Mouse (Mus musculus): ENCODE measurements around the gene Ubn1. TPM values are rescaled to one million over a fixed set of nuclear protein-coding genes. Genes with fewer than 3 reads are reported as not detected.

Ubn1 gene
- total RNA-seq, 2 experiments from 2014 or later: 28.1 to 37.2 TPM

Other genes with a start within 250 kb of the Ubn1 start
- gene 4930562C15Rik, start 214.6 kb upstream of the Ubn1 start, total RNA-seq (2015): not detected in 2 replicates
- not detected in 2 replicates for gene 4930562C15Rik, start 214.6 kb upstream of the Ubn1 start, total RNA-seq (2017)
- 36.5 and 38.4 TPM in 2 replicates for gene Ubald1, start 169.7 kb upstream of the Ubn1 start, total RNA-seq (2015)
- gene Ubald1, start 169.7 kb upstream of the Ubn1 start, total RNA-seq (2017): 16.3 and 16.5 TPM in 2 replicates
- gene Mgrn1, start 163.8 kb upstream of the Ubn1 start, total RNA-seq (2015): 20.5 and 23.2 TPM in 2 replicates
- 12.6 and 18.2 TPM in 2 replicates for gene Mgrn1, start 163.8 kb upstream of the Ubn1 start, total RNA-seq (2017)
- gene Nudt16l1, start 111.3 kb upstream of the Ubn1 start, total RNA-seq (2015): 25.2 and 30.1 TPM in 2 replicates
- gene Nudt16l1, start 111.3 kb upstream of the Ubn1 start, total RNA-seq (2017): 18.9 and 19.3 TPM in 2 replicates
- 16.2 and 18.5 TPM in 2 replicates for gene Anks3, start 85.9 kb upstream of the Ubn1 start, total RNA-seq (2015)
- 18.2 and 24.9 TPM in 2 replicates for gene Anks3, start 85.9 kb upstream of the Ubn1 start, total RNA-seq (2017)
- gene Sept12, start 52.2 kb upstream of the Ubn1 start, total RNA-seq (2015): not detected in 2 replicates
- not detected in 2 replicates for gene Sept12, start 52.2 kb upstream of the Ubn1 start, total RNA-seq (2017)
- not detected in 2 replicates for gene Smim22, start 42.8 kb upstream of the Ubn1 start, total RNA-seq (2015)
- gene Smim22, start 42.8 kb upstream of the Ubn1 start, total RNA-seq (2017): not detected in 2 replicates
- gene Rogdi, start 36.5 kb upstream of the Ubn1 start, total RNA-seq (2015): 45.8 and 48.9 TPM in 2 replicates
- gene Rogdi, start 36.5 kb upstream of the Ubn1 start, total RNA-seq (2017): 17.3 and 23.4 TPM in 2 replicates
- gene Glyr1, start 194 bp upstream of the Ubn1 start, total RNA-seq (2015): 69.5 and 74.6 TPM in 2 replicates
- gene Glyr1, start 194 bp upstream of the Ubn1 start, total RNA-seq (2017): 103 and 112 TPM in 2 replicates
- gene Ppl, start 82.4 kb downstream of the Ubn1 start, total RNA-seq (2015): not detected in 2 replicates
- gene Ppl, start 82.4 kb downstream of the Ubn1 start, total RNA-seq (2017): not detected in 2 replicates
- gene Sec14l5, start 97.1 kb downstream of the Ubn1 start, total RNA-seq (2015): not detected in 2 replicates
- not detected in 2 replicates for gene Sec14l5, start 97.1 kb downstream of the Ubn1 start, total RNA-seq (2017)
- gene Nagpa, start 154.0 kb downstream of the Ubn1 start, total RNA-seq (2015): 35.2 and 38.6 TPM in 2 replicates
- gene Nagpa, start 154.0 kb downstream of the Ubn1 start, total RNA-seq (2017): 47.9 and 82.1 TPM in 2 replicates
- not detected in 2 replicates for gene AU021092, start 172.2 kb downstream of the Ubn1 start, total RNA-seq (2015)
- gene AU021092, start 172.2 kb downstream of the Ubn1 start, total RNA-seq (2017): not detected in 2 replicates
- gene Alg1, start 183.6 kb downstream of the Ubn1 start, total RNA-seq (2015): 22.5 and 22.8 TPM in 2 replicates
- 20.1 and 20.3 TPM in 2 replicates for gene Alg1, start 183.6 kb downstream of the Ubn1 start, total RNA-seq (2017)
- 21.7 and 26.4 TPM in 2 replicates for gene Eef2kmt, start 205.9 kb downstream of the Ubn1 start, total RNA-seq (2015)
- 22.7 and 24.8 TPM in 2 replicates for gene Eef2kmt, start 205.9 kb downstream of the Ubn1 start, total RNA-seq (2017)

Data from megakaryocyte progenitor cell, adult 5-6 weeks (primary cell).